Mouse (Mus musculus): ENCODE data around the gene Rbm6.

The Rbm6 gene

GRCm38 (mm10) chr9:107880411-107880810, 7.4 kb upstream of the Rbm6 start:
- in situ Hi-C loops (cut with MboI, MseI), result no loop called here

GRCm38 (mm10) chr9:107872350-107873098, 513 bp downstream of the Rbm6 start:
- in situ Hi-C loops (cut with MboI, MseI), result loop anchor here (5.0 kb wide), 1 partner anchor 320 kb away; the partner anchor contains the start of gene Rassf1

- in situ Hi-C loops (cut with MboI, MseI), result no loop called here
Observed at GRCm38 (mm10) chr9:107866081-107866480, 7.0 kb downstream of the Rbm6 start.

- in situ Hi-C loops (cut with MboI, MseI), result no loop called here
Observed at GRCm38 (mm10) chr9:107864493-107864892, 8.5 kb downstream of the Rbm6 start.

GRCm38 (mm10) chr9:107858343-107858742, 14.7 kb downstream of the Rbm6 start:
- in situ Hi-C loops (cut with MboI, MseI), result no loop called here

GRCm38 (mm10) chr9:107848922-107849321, 24.1 kb downstream of the Rbm6 start:
- in situ Hi-C loops (cut with MboI, MseI), result loop anchor here (10.0 kb wide), 1 partner anchor 536 kb away; no protein-coding TSS in a partner anchor

- in situ Hi-C loops (cut with MboI, MseI), result loop anchor here (10.0 kb wide), 1 partner anchor 542 kb away; no protein-coding TSS in a partner anchor
Observed at GRCm38 (mm10) chr9:107842709-107843108, 30.3 kb downstream of the Rbm6 start.

- in situ Hi-C loops (cut with MboI, MseI), result no loop called here
Observed at GRCm38 (mm10) chr9:107838869-107839268, 34.2 kb downstream of the Rbm6 start.

- in situ Hi-C loops (cut with MboI, MseI), result no loop called here
Observed at GRCm38 (mm10) chr9:107833826-107834225, 39.2 kb downstream of the Rbm6 start.

- in situ Hi-C loops (cut with MboI, MseI), result no loop called here
Observed at GRCm38 (mm10) chr9:107831765-107832164, 41.3 kb downstream of the Rbm6 start.

- in situ Hi-C loops (cut with MboI, MseI), result no loop called here
Observed at GRCm38 (mm10) chr9:107812132-107812531, 60.9 kb downstream of the Rbm6 start.

- in situ Hi-C loops (cut with MboI, MseI), result no loop called here
Observed at GRCm38 (mm10) chr9:107810985-107811384, 62.1 kb downstream of the Rbm6 start.

- in situ Hi-C loops (cut with MboI, MseI), result no loop called here
Observed at GRCm38 (mm10) chr9:107791714-107792113, 81.3 kb downstream of the Rbm6 start.

GRCm38 (mm10) chr9:107782536-107783203, 90.4 kb downstream of the Rbm6 start:
- in situ Hi-C loops (cut with MboI, MseI), result no loop called here

GRCm38 (mm10) chr9:107776809-107777208, 96.2 kb downstream of the Rbm6 start:
- in situ Hi-C loops (cut with MboI, MseI), result no loop called here

GRCm38 (mm10) chr9:107774411-107774810, 98.6 kb downstream of the Rbm6 start:
- in situ Hi-C loops (cut with MboI, MseI), result no loop called here

GRCm38 (mm10) chr9:107771782-107772181, 101.3 kb downstream of the Rbm6 start:
- in situ Hi-C loops (cut with MboI, MseI), result no loop called here

- in situ Hi-C loops (cut with MboI, MseI), result no loop called here
Observed at GRCm38 (mm10) chr9:107770374-107771290, 102.4 kb downstream of the Rbm6 start, which contains the start of gene Rbm5. Gene Rbm5 (minus strand): TSS chr9:107770996.

- in situ Hi-C loops (cut with MboI, MseI), result no loop called here
Observed at GRCm38 (mm10) chr9:107770037-107770373, 103.0 kb downstream of the Rbm6 start.

GRCm38 (mm10) chr9:107769445-107770000, 103.5 kb downstream of the Rbm6 start:
- in situ Hi-C loops (cut with MboI, MseI), result loop anchor here (10.0 kb wide), 2 partner anchors 785 to 905 kb away; no protein-coding TSS in a partner anchor

GRCm38 (mm10) chr9:107768851-107769250, 104.2 kb downstream of the Rbm6 start:
- in situ Hi-C loops (cut with MboI, MseI), result loop anchor here (10.0 kb wide), 2 partner anchors 786 to 904 kb away; no protein-coding TSS in a partner anchor

All from regulatory T cell (primary cell).